Mouse (Mus musculus): Measurements from ENCODE around the gene Actl7b.

GRCm38 (mm10) chr4:56740020-56740485 lies 1.2 kb downstream of the Actl7b start, which contains the start of gene Gm26657:
- no peak for TF ChIP-seq CTCF (IDR thresholded peaks at IDR 0.05; ENCODE audit: low read depth, low read length)
- TF ChIP-seq POLR2A (IDR thresholded peaks at IDR 0.05; ENCODE audit: extremely low read depth, insufficient read depth, low read length) = no peak

Data from liver, adult 2 months (tissue).